Mouse (Mus musculus) liver, adult 2 months (tissue): Measurements from ENCODE around the gene Sox18. TPM values are rescaled to one million over a fixed set of nuclear protein-coding genes. Genes with fewer than 3 reads are reported as not detected.

Experiments
- DNase-seq: peaks from one replicate; pipeline ENCODE4 v3.0.0-alpha.2; 2011; ENCODE audit warnings: low read depth, low spot score; ENCODE audit errors: extremely low read depth
- H3K27ac ChIP-seq: fragments of 200-500 bp; replicated peaks from 2 replicates; pipeline ENCODE4 v1.5.1; 2012; ENCODE audit warnings: low read depth, mild to moderate bottlenecking, control low read depth, inconsistent platforms, low read length; ENCODE audit not compliant: insufficient read depth
- H3K27me3 ChIP-seq: fragments of 200-500 bp; 2 replicates; pipeline ENCODE4 v1.6.1; 2012; ENCODE audit warnings: mild to moderate bottlenecking, moderate library complexity, low read length, inconsistent platforms; ENCODE audit not compliant: control insufficient read depth, insufficient read depth
- H3K36me3 ChIP-seq: fragments of 200-500 bp; 2 replicates; pipeline ENCODE4 v1.6.1; 2012; ENCODE audit warnings: low read length, inconsistent platforms; ENCODE audit not compliant: control insufficient read depth, insufficient read depth
- H3K4me1 ChIP-seq: fragments of 200-500 bp; 2 replicates; pipeline ENCODE4 v1.6.1; 2011; ENCODE audit warnings: low read length; ENCODE audit not compliant: control insufficient read depth, insufficient read depth
- H3K4me3 ChIP-seq: fragments of 200-500 bp; 2 replicates; pipeline ENCODE4 v1.5.1; 2011; ENCODE audit warnings: low read depth, mild to moderate bottlenecking, control low read depth, low read length, moderate library complexity; ENCODE audit not compliant: insufficient read depth
- H3K79me2 ChIP-seq: fragments of 200-500 bp; 2 replicates; pipeline ENCODE4 v1.6.1; 2012; ENCODE audit warnings: inconsistent platforms, mild to moderate bottlenecking, low read length, moderate library complexity; ENCODE audit not compliant: control insufficient read depth, insufficient read depth
- H3K9ac ChIP-seq: fragments of 200-500 bp; 2 replicates; pipeline ENCODE4 v1.6.1; 2012; ENCODE audit warnings: low read depth, mild to moderate bottlenecking, control low read depth, inconsistent platforms, low read length
- CTCF ChIP-seq: fragments of 200-500 bp; IDR thresholded peaks from 2 replicates; pipeline ENCODE4 v1.5.1; 2011; ENCODE audit warnings: low read depth, low read length, control low read depth
- POLR2A ChIP-seq: fragments of 200-500 bp; IDR thresholded peaks from 2 replicates; pipeline ENCODE4 v1.6.1; 2011; ENCODE audit warnings: low read length, control low read depth; ENCODE audit not compliant: insufficient read depth; ENCODE audit errors: extremely low read depth
- WGBS: fragments of 180-500 bp; shearing (Covaris S2); methylation state at CpG from one replicate; pipeline ENCODE4 v1.1.7; 2018; 5-methylcytosine and 5-hydroxymethylcytosine counted together
- polyA plus RNA-seq: library from polyadenylated mRNA; depleted of rRNA; stranded (reverse); fragments of >200 nt; gene quantifications from 2 replicates; pipeline ENCODE4 v1.2.3, GENCODE M21; 2012
- total RNA-seq: library from RNA; depleted of rRNA; stranded (reverse); fragments of >200 nt; gene quantifications from 2 replicates; pipeline ENCODE4 v1.2.3, GENCODE M21; 2014

Gene Sox18
- total and polyA plus RNA-seq, 2 experiments, result 1.4 to 9.8 TPM

GRCm38 (mm10) chr2:181656734-181657133 lies 14.7 kb downstream of the Sox18 start, which contains the start of gene Gm29797:
TSS of gene Gm29797 (plus strand) at chr2:181657034.
- no peak for TF ChIP-seq CTCF
- TF ChIP-seq POLR2A, result no peak
- Histone ChIP-seq H3K9ac (no peak within 1 kb of the TSS), H3K4me1 (no peaks in the 10 kb centered on the region), H3K27ac (no peak within 1 kb of the TSS), H3K79me2 (no peaks in the 10 kb centered on the region), H3K36me3 (peaks cover 47% of the 10 kb centered on the region), H3K27me3 (no peaks in the 10 kb centered on the region), H3K4me3 (no peak within 1 kb of the TSS)
- WGBS, result 85% methylated on average over 3 of the region's 3 CpGs
- DNase-seq, result no peak

DNA sequence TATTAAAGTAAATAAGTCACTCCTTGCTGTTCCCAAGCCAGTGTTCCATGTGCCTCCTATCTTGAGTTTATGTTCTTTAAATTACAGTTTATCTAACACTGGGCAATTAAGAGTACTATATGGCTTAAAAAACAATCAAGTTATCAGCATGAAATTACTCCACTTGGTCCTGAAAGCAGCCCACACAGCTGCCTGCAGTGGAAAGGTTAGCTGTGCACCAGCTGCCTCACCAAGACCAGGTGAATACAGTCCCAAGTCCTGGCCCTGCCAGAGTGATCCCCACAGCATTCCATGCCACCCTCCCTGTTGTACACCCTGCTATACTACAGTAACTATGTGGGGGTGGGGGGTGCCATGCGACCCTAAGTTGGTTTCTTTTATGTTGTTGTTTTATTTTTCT lies 17.9 kb downstream of the Sox18 start:
- Histone ChIP-seq H3K27me3 (no peaks in the 10 kb centered on the region), H3K4me1 (no peaks in the 10 kb centered on the region), H3K79me2 (no peaks in the 10 kb centered on the region), H3K9ac (no peak overlapping the region), H3K27ac (no peak overlapping the region), H3K4me3 (no peak overlapping the region), H3K36me3 (peaks cover 70% of the 10 kb centered on the region)
- TF ChIP-seq CTCF (no peak), POLR2A (no peak)
- DNase-seq, result no peak
- 77% methylated on average over 1 of the region's 1 CpGs for WGBS

DNA sequence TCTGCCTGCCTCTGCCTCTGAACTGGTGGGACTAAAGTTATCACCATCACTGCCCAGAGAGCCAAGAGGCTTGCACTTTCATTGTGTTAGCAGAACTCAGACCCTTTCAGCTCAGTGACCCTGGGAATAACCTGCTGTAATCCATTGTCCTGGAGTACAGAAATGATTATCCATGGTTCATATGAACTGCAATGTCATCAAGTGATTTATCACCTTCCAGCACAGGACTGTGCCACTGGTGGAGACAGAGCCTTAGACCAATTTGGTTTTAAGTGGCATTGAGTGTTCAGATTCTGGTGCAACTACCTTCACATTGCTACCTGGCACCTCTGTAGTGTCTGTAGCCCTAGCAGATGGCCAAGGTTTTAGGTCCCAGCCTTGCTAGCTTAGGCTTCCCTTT lies 18.4 kb downstream of the Sox18 start:
- no peaks in the 10 kb centered on the region for H3K4me1 ChIP-seq
- no peak for TF ChIP-seq POLR2A
- no peak for TF ChIP-seq CTCF
- H3K27ac ChIP-seq, result no peak overlapping the region
- no peaks in the 10 kb centered on the region for H3K27me3 ChIP-seq
- H3K4me3 ChIP-seq, result no peak overlapping the region
- no peak overlapping the region for H3K9ac ChIP-seq
- DNase-seq, result no peak
- H3K36me3 ChIP-seq, result peaks cover 72% of the 10 kb centered on the region
- no peaks in the 10 kb centered on the region for H3K79me2 ChIP-seq

DNA sequence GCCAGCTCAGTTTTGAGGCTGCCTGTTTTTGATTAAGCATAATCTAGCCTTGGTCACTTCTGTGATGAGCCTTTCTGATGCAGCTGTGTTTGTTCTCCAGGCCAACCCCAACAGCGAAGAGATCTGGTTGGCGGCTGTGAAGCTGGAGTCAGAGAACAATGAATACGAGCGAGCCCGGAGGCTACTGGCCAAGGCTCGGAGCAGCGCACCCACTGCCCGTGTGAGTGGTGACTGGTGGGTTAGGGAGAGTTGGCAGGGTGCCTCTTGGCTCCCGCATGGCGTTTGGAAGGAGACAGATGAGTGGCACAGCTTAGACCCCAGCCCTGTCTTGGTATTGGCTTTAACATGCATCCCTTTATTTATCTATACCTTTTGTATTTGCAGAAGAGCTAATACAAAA lies 22.5 kb downstream of the Sox18 start:
- WGBS, result 94% methylated on average over 10 of the region's 10 CpGs
- TF ChIP-seq CTCF, result no peak
- no peak for TF ChIP-seq POLR2A
- peaks cover 77% of the 10 kb centered on the region for H3K36me3 ChIP-seq

GRCm38 (mm10) chr2:181646626-181647472 lies 24.6 kb downstream of the Sox18 start:
- 79% methylated on average over 6 of the region's 6 CpGs for WGBS

More for the DNA sequence above, 22.5 kb downstream of the Sox18 start:
- H3K9ac ChIP-seq, result no peak overlapping the region
- H3K27ac ChIP-seq, result no peak overlapping the region
- H3K79me2 ChIP-seq, result no peaks in the 10 kb centered on the region; the same call in 1 of the 2 replicates
- H3K27me3 ChIP-seq, result no peaks in the 10 kb centered on the region
- DNase-seq, result no peak
- no peak overlapping the region for H3K4me3 ChIP-seq
- no peaks in the 10 kb centered on the region for H3K4me1 ChIP-seq

DNA sequence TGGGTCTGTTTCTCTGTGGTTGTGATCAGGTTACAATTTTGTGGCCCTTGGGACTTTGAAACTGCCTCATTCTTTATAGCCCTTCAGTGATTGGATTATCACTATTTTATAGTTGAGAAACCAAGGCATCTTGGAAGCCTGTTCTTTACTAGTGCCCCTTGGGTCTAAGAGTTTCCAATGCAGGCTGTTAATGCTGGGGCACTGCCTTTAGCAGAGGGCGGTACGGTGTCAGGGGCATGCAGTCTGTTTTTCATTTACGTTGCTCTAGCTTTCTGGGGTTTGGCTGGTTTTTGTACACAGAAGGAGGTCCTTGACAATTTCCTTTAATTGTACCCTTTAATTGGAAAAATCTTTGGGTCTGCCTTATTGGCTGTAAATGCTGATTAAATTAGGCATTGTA lies 25.8 kb downstream of the Sox18 start:
- Histone ChIP-seq H3K27ac (no peak overlapping the region), H3K4me3 (no peak overlapping the region), H3K36me3 (peaks cover 75% of the 10 kb centered on the region), H3K9ac (no peak overlapping the region), H3K79me2 (no peaks in the 10 kb centered on the region; the same call in 1 of the 2 replicates), H3K4me1 (no peaks in the 10 kb centered on the region), H3K27me3 (no peaks in the 10 kb centered on the region)
- DNase-seq, result no peak
- WGBS, result 95% methylated on average over 3 of the region's 3 CpGs
- TF ChIP-seq POLR2A, result no peak
- no peak for TF ChIP-seq CTCF

More at GRCm38 (mm10) chr2:181646626-181647472, 24.6 kb downstream of the Sox18 start:
- peaks cover 71% of the 10 kb centered on the region for H3K36me3 ChIP-seq
- no peaks in the 10 kb centered on the region for H3K4me1 ChIP-seq
- H3K27me3 ChIP-seq, result no peaks in the 10 kb centered on the region
- no peak overlapping the region for H3K27ac ChIP-seq
- no peak overlapping the region for H3K4me3 ChIP-seq
- H3K9ac ChIP-seq, result no peak overlapping the region
- H3K79me2 ChIP-seq, result no peaks in the 10 kb centered on the region; the same call in 1 of the 2 replicates
- no peak for DNase-seq
- TF ChIP-seq CTCF, result no peak
- TF ChIP-seq POLR2A, result no peak
